21 mouse cellular contexts compared by ENCODE assay signal in genomic region chr14:121359015-121359414, GRCm38 (mm10). TPM values are rescaled to one million over a fixed set of nuclear protein-coding genes. Genes with fewer than 3 reads are reported as not detected.
DNase-seq lines count a peak whose midpoint lies in the region; ATAC-seq lines count a peak whose summit lies in the region.
"Had no signal": no experiment of that assay in that cellular context is flagged by ENCODE, and none has a peak within 500 bp of the region (broad histone marks: within the 10 kb centered on the region; RNA-seq: fewer than 3 reads in every experiment).

No protein-coding gene starts in this region.

- DNase-seq in embryo, embryonic 10.5 days (ENCODE audit: low spot score): peak; percentile 27
- no peak for DNase-seq in embryo, embryonic 11 days
- peak; percentile 39 for DNase-seq in NIH3T3 (ENCODE audit: low read depth)
- no peak for DNase-seq in frontal cortex, postnatal 10 days (ENCODE audit: low spot score in 2 of 2)
- DNase-seq in ovary, postnatal 14 days (ENCODE audit: low spot score): no peak
- DNase-seq: adrenal gland, adult 8-10 months; cerebellum, adult 11-12 months; forebrain, postnatal 0 days; gastrocnemius, postnatal 14 days; kidney, adult 8-10 months; lung, postnatal 36 days; right cerebral cortex, postnatal 14 days; thymus, adult 18-20 months had no signal

- no peak overlapping the region for H3K4me3 ChIP-seq in intestine, embryonic 15.5 days (replicated peaks)
- no peak overlapping the region for H3K4me3 ChIP-seq in intestine, embryonic 16.5 days (ENCODE audit: low read length)
- 0 out of 2 replicates have a peak overlapping the region, but pooled peaks have one; percentile 3 for H3K4me3 ChIP-seq in liver, embryonic 16.5 days (ENCODE audit: low read depth, low read length)
- H3K4me3 ChIP-seq: layer of hippocampus, adult 2 months; left cerebral cortex, adult 2 months; midbrain, embryonic 12.5 days had no signal

- 0 out of 2 replicates have a peak, but pooled peaks have one; percentile 29 for ATAC-seq in intestine, embryonic 15.5 days
- no peak for ATAC-seq in intestine, embryonic 16.5 days
- ATAC-seq in liver, embryonic 16.5 days (ENCODE audit: low read depth): peak; percentile 12
- ATAC-seq: forebrain, postnatal 0 days had no signal

- WGBS in intestine, embryonic 15.5 days: 37% methylated on average over 3 of the region's 3 CpGs
- 29% methylated on average over 3 of the region's 3 CpGs for WGBS in intestine, embryonic 16.5 days
- 25% methylated on average over 3 of the region's 3 CpGs for WGBS in liver, embryonic 16.5 days (ENCODE audit: insufficient replicate concordance)

- no peaks in the 10 kb centered on the region for H3K36me3 ChIP-seq in intestine, embryonic 15.5 days
- no peaks in the 10 kb centered on the region for H3K36me3 ChIP-seq in intestine, embryonic 16.5 days (ENCODE audit: control insufficient read depth, insufficient read depth, low read length)
- no peaks in the 10 kb centered on the region for H3K36me3 ChIP-seq in liver, embryonic 16.5 days (ENCODE audit: control insufficient read depth, insufficient read depth)

- no peak overlapping the region for H3K9ac ChIP-seq in intestine, embryonic 15.5 days
- H3K9ac ChIP-seq in intestine, embryonic 16.5 days (ENCODE audit: low read depth, low read length): no peak overlapping the region
- H3K9ac ChIP-seq in liver, embryonic 16.5 days (ENCODE audit: low read depth, low read length): peak overlapping the region; percentile 29
- H3K9ac ChIP-seq: forebrain, postnatal 0 days; hindbrain, embryonic 14.5 days; midbrain, embryonic 12.5 days had no signal

- H3K9me3 ChIP-seq in intestine, embryonic 15.5 days: no peaks in the 10 kb centered on the region
- no peaks in the 10 kb centered on the region for H3K9me3 ChIP-seq in intestine, embryonic 16.5 days (ENCODE audit: control insufficient read depth, low read length)
- H3K9me3 ChIP-seq in liver, embryonic 16.5 days (replicated peaks; ENCODE audit: control insufficient read depth, low read length): no peaks in the 10 kb centered on the region

- H3K4me1 ChIP-seq in intestine, embryonic 15.5 days (replicated peaks): peaks cover 67% of the 10 kb centered on the region
- H3K4me1 ChIP-seq in intestine, embryonic 16.5 days (ENCODE audit: control insufficient read depth, insufficient read depth, low read length): peaks cover 69% of the 10 kb centered on the region
- H3K4me1 ChIP-seq in liver, embryonic 16.5 days (ENCODE audit: control insufficient read depth, low read depth, low read length): peaks cover 93% of the 10 kb centered on the region

- no peak overlapping the region for H3K4me2 ChIP-seq in intestine, embryonic 15.5 days (replicated peaks)
- no peak overlapping the region for H3K4me2 ChIP-seq in intestine, embryonic 16.5 days (ENCODE audit: low read depth, low read length)
- peak overlapping the region; percentile 32 for H3K4me2 ChIP-seq in liver, embryonic 16.5 days (ENCODE audit: low read depth, low read length)
- H3K4me2 ChIP-seq: hindbrain, embryonic 14.5 days; midbrain, embryonic 12.5 days had no signal

- H3K27ac ChIP-seq in intestine, embryonic 15.5 days: no peak overlapping the region
- no peak overlapping the region for H3K27ac ChIP-seq in intestine, embryonic 16.5 days (ENCODE audit: low read length)
- peak overlapping the region; percentile 92 for H3K27ac ChIP-seq in liver, embryonic 16.5 days (ENCODE audit: low read length)
- H3K27ac ChIP-seq: hindbrain, embryonic 14.5 days; layer of hippocampus, adult 2 months; left cerebral cortex, adult 2 months; midbrain, embryonic 12.5 days had no signal

- H3K27me3 ChIP-seq in intestine, embryonic 15.5 days (replicated peaks): no peaks in the 10 kb centered on the region
- H3K27me3 ChIP-seq in intestine, embryonic 16.5 days (replicated peaks; ENCODE audit: control insufficient read depth, insufficient read depth, low read length): no peaks in the 10 kb centered on the region
- H3K27me3 ChIP-seq in liver, embryonic 16.5 days (ENCODE audit: control insufficient read depth, insufficient read depth, low read depth, low read length): no peaks in the 10 kb centered on the region
- H3K27me3 ChIP-seq: CH12.LX; midbrain, embryonic 12.5 days had no signal

RNA-seq across cellular contexts. Expression of gene Stk24, which starts 20.8 kb away (rescaled TPM):
- 41.3 and 43.7 TPM in 2 replicates for polyA plus RNA-seq in intestine, embryonic 15.5 days (2015; fragmentation: Nextera tagmentation; extraction: Ambion mirVana)
- 27.3 and 39.7 TPM in 2 replicates for polyA plus RNA-seq in intestine, embryonic 16.5 days (2015; fragmentation: Nextera tagmentation; extraction: Ambion mirVana)
- polyA plus RNA-seq in liver, embryonic 16.5 days (2015; fragmentation: Nextera tagmentation; extraction: Ambion mirVana): 24.3 and 26.1 TPM in 2 replicates

Comparison
In these comparisons a context has a peak if more than half of its experiments do, and no peak if none do; other contexts are left out.
1. DNase-seq: peak in embryo, embryonic 10.5 days (single experiment) and NIH3T3 (single experiment); none in embryo, embryonic 11 days (single experiment), frontal cortex, postnatal 10 days (0 of 2) and ovary, postnatal 14 days (single experiment).